Mouse (Mus musculus): ENCODE data around the gene Slc5a8. TPM values are rescaled to one million over a fixed set of nuclear protein-coding genes. Genes with fewer than 3 reads are reported as not detected.

The Slc5a8 gene
- polyA plus RNA-seq (2014; fragmentation: Illumina TruSeq; extraction: RNeasy Lipid Tissue Mini Kit (QIAGEN cat#74804)): 0.20 TPM

GRCm38 (mm10) chr10:88885632-88886090 is at the start of gene Slc5a8:
TSS of gene Slc5a8 (plus strand) at chr10:88885992.

Other genes starting within 250 kb of the Slc5a8 start
- 7.8 TPM for gene Spic, start 201.0 kb upstream of the Slc5a8 start, polyA plus RNA-seq (2014; fragmentation: Illumina TruSeq; extraction: RNeasy Lipid Tissue Mini Kit (QIAGEN cat#74804))
- 612 TPM for gene Arl1, start 155.1 kb upstream of the Slc5a8 start, polyA plus RNA-seq (2014; fragmentation: Illumina TruSeq; extraction: RNeasy Lipid Tissue Mini Kit (QIAGEN cat#74804))
- gene Utp20, start 59.2 kb upstream of the Slc5a8 start, polyA plus RNA-seq (2014; fragmentation: Illumina TruSeq; extraction: RNeasy Lipid Tissue Mini Kit (QIAGEN cat#74804)): 35.2 TPM